In the genomic region with DNA sequence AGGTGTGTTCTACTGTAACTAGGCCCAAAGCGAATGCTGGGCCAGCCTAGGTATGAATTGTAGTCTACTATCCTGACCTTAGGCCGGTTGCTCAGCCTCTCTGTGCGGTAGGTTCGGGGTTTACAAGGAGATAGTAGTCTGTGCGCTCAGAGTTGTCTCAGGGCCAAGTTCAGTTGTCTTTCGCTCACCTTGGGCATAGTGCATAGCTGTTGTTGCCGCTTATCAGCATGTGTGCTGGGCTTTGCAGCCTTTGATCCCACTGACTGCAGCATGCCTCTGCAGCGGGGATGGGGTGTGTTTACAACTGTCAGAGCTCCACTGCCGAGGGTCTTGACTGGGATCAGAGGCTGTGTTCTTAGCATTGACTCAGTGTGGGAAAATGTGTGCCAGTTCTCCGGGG, we compare ENCODE assay signal across 24 mouse cellular contexts. TPM values are rescaled to one million over a fixed set of nuclear protein-coding genes. Genes with fewer than 3 reads are reported as not detected.
DNase-seq lines count a peak whose midpoint lies in the region; ATAC-seq and TF ChIP-seq lines count a peak whose summit lies in the region.
"Had no signal": no experiment of that assay in that cellular context is flagged by ENCODE, and none has a peak within 500 bp of the region (broad histone marks: within the 10 kb centered on the region; RNA-seq: fewer than 3 reads in every experiment).

No protein-coding gene starts in this region.

- no peak overlapping the region for H3K4me3 ChIP-seq in intestine, embryonic 15.5 days (replicated peaks)
- H3K4me3 ChIP-seq in intestine, embryonic 16.5 days (ENCODE audit: low read length) = no peak overlapping the region
- H3K4me3 ChIP-seq in myocyte = no peak overlapping the region
- H3K4me3 ChIP-seq in forebrain, embryonic 12.5 days (replicated peaks) = no peak overlapping the region
- H3K4me3 ChIP-seq: embryonic facial prominence, embryonic 10.5 days; embryonic facial prominence, embryonic 12.5 days had no signal

- TF ChIP-seq POLR2A in myocyte (IDR thresholded peaks at IDR 0.05; ENCODE audit: insufficient read length, low read depth) = no peak

- no peaks in the 10 kb centered on the region for H3K79me2 ChIP-seq in myocyte (ENCODE audit: control insufficient read depth, insufficient read depth)

- peaks cover 81% of the 10 kb centered on the region for H3K36me3 ChIP-seq in intestine, embryonic 15.5 days
- H3K36me3 ChIP-seq in intestine, embryonic 16.5 days (ENCODE audit: control insufficient read depth, insufficient read depth, low read length) = peaks cover 11% of the 10 kb centered on the region
- peaks cover 61% of the 10 kb centered on the region for H3K36me3 ChIP-seq in myocyte (ENCODE audit: control insufficient read depth, insufficient read depth)
- peaks cover 54% of the 10 kb centered on the region for H3K36me3 ChIP-seq in forebrain, embryonic 12.5 days (replicated peaks)

- H3ac ChIP-seq in myocyte (ENCODE audit: control insufficient read depth, insufficient read length) = no peak overlapping the region

- H3K4me2 ChIP-seq in intestine, embryonic 15.5 days (replicated peaks) = no peak overlapping the region
- no peak overlapping the region for H3K4me2 ChIP-seq in intestine, embryonic 16.5 days (ENCODE audit: low read depth, low read length)
- H3K4me2 ChIP-seq in myocyte (ENCODE audit: low read depth) = no peak overlapping the region
- H3K4me2 ChIP-seq in forebrain, embryonic 12.5 days = no peak overlapping the region
- H3K4me2 ChIP-seq: embryonic facial prominence, embryonic 12.5 days had no signal

- 71% methylated on average over 10 of the region's 10 CpGs for WGBS in intestine, embryonic 15.5 days
- WGBS in intestine, embryonic 16.5 days = 74% methylated on average over 10 of the region's 10 CpGs
- 93% methylated on average over 10 of the region's 10 CpGs for WGBS in forebrain, embryonic 12.5 days

- no peak overlapping the region for H3K27ac ChIP-seq in intestine, embryonic 15.5 days
- no peak overlapping the region for H3K27ac ChIP-seq in intestine, embryonic 16.5 days (ENCODE audit: low read length)
- H3K27ac ChIP-seq in forebrain, embryonic 12.5 days = no peak overlapping the region
- H3K27ac ChIP-seq: embryonic facial prominence, embryonic 10.5 days; embryonic facial prominence, embryonic 12.5 days had no signal

- no peaks in the 10 kb centered on the region for H3K4me1 ChIP-seq in intestine, embryonic 15.5 days (replicated peaks)
- H3K4me1 ChIP-seq in intestine, embryonic 16.5 days (ENCODE audit: control insufficient read depth, insufficient read depth, low read length) = 0 out of 2 replicates have a peak, but pooled peaks cover 3% of the 10 kb centered on the region
- H3K4me1 ChIP-seq in forebrain, embryonic 12.5 days = no peaks in the 10 kb centered on the region
- H3K4me1 ChIP-seq: embryonic facial prominence, embryonic 10.5 days; embryonic facial prominence, embryonic 12.5 days had no signal

- ATAC-seq in intestine, embryonic 15.5 days = peak; percentile 70
- peak; percentile 83 for ATAC-seq in intestine, embryonic 16.5 days
- no peak for ATAC-seq in megakaryocyte-erythroid progenitor cell, adult 5-6 weeks (replicated peaks; ENCODE audit: low FRiP score, low TSS enrichment, poor library complexity, severe bottlenecking)
- ATAC-seq in forebrain, embryonic 12.5 days (ENCODE audit: low FRiP score) = no peak
- ATAC-seq: forebrain, embryonic 14.5 days; forebrain, embryonic 16.5 days had no signal

- no peak for DNase-seq in frontal cortex, adult 2 months (ENCODE audit: extremely low spot score in 1 of 2, low spot score in 1 of 2)
- DNase-seq: adrenal gland, adult 2 months; adrenal gland, postnatal 10 days; adrenal gland, postnatal 25 days; cerebellum, adult 11 months; cerebellum, adult 8-10 months; cerebellum, adult 9-11 months; cerebellum, postnatal 14 days had no signal

- H3K9ac ChIP-seq in intestine, embryonic 15.5 days = no peak overlapping the region
- no peak overlapping the region for H3K9ac ChIP-seq in intestine, embryonic 16.5 days (ENCODE audit: low read depth, low read length)
- no peak overlapping the region for H3K9ac ChIP-seq in forebrain, embryonic 12.5 days
- H3K9ac ChIP-seq: embryonic facial prominence, embryonic 12.5 days had no signal

- no peaks in the 10 kb centered on the region for H3K9me3 ChIP-seq in intestine, embryonic 15.5 days
- H3K9me3 ChIP-seq in intestine, embryonic 16.5 days (ENCODE audit: control insufficient read depth, low read length) = no peaks in the 10 kb centered on the region
- H3K9me3 ChIP-seq in forebrain, embryonic 12.5 days = no peaks in the 10 kb centered on the region
- H3K9me3 ChIP-seq: embryonic facial prominence, embryonic 10.5 days; embryonic facial prominence, embryonic 12.5 days had no signal

- H3K27me3 ChIP-seq in intestine, embryonic 15.5 days (replicated peaks) = no peaks in the 10 kb centered on the region
- H3K27me3 ChIP-seq in intestine, embryonic 16.5 days (replicated peaks; ENCODE audit: control insufficient read depth, insufficient read depth, low read length) = no peaks in the 10 kb centered on the region
- no peaks in the 10 kb centered on the region for H3K27me3 ChIP-seq in myocyte (ENCODE audit: control insufficient read depth, insufficient read depth, insufficient read length)
- H3K27me3 ChIP-seq in forebrain, embryonic 12.5 days = no peaks in the 10 kb centered on the region
- H3K27me3 ChIP-seq: embryonic facial prominence, embryonic 12.5 days had no signal

TF ChIP-seq in myocyte, 11 proteins besides CTCF, POLR2A, EP300 and RAD21:
- TF ChIP-seq POLR2AphosphoS2 (IDR thresholded peaks at IDR 0.05; ENCODE audit: insufficient read length, low read depth) = peak; percentile 30
- no peak for TF ChIP-seq MYOD1 (IDR thresholded peaks at IDR 0.05; ENCODE audit: control insufficient read depth in 1 of 3, insufficient read length in 2 of 3, low read depth in 2 of 3)

RNA-seq across cellular contexts. Expression of gene Ldlrad2, which starts 31.4 kb away (rescaled TPM):
- not detected in 2 replicates for polyA plus RNA-seq in intestine, embryonic 15.5 days (2015; fragmentation: Nextera tagmentation; extraction: Ambion mirVana)
- polyA plus RNA-seq in intestine, embryonic 16.5 days (2015; fragmentation: Nextera tagmentation; extraction: Ambion mirVana) = not detected in 2 replicates
- polyA plus RNA-seq in myocyte (2012; fragmentation: generic; extraction: Trizol) = not detected
- total RNA-seq in megakaryocyte-erythroid progenitor cell, adult 5-6 weeks (2014; fragmentation: Nextera tagmentation) = not detected in 2 replicates
- not detected in 2 replicates for total RNA-seq in megakaryocyte-erythroid progenitor cell, adult 5-6 weeks (2017)
- not detected in 2 replicates for polyA plus RNA-seq in forebrain, embryonic 12.5 days (2016; fragmentation: Nextera tagmentation; extraction: Ambion mirVana)
- not detected in 2 replicates for polyA plus RNA-seq in frontal cortex, adult 2 months (2012; rRNA removed)
- total RNA-seq: adrenal gland, adult 2 months; adrenal gland, postnatal 10 days; adrenal gland, postnatal 25 days; adrenal gland, postnatal 4 days; ES-E14; MEL had no signal
- polyA plus RNA-seq: brain, embryonic 14.5 days; C2C12; cortical plate, adult 2 months; embryonic facial prominence, embryonic 10.5 days; embryonic facial prominence, embryonic 12.5 days; forebrain, embryonic 11.5 days; forebrain, embryonic 14.5 days; forebrain, embryonic 16.5 days had no signal

RNA-seq across cellular contexts. Expression of gene Usp48, which starts 50.6 kb away (rescaled TPM):
- 61.2 and 62.0 TPM in 2 replicates for polyA plus RNA-seq in intestine, embryonic 15.5 days (2015; fragmentation: Nextera tagmentation; extraction: Ambion mirVana)
- polyA plus RNA-seq in intestine, embryonic 16.5 days (2015; fragmentation: Nextera tagmentation; extraction: Ambion mirVana) = 48.3 and 48.4 TPM in 2 replicates
- polyA plus RNA-seq in myocyte (2012; fragmentation: generic; extraction: Trizol) = 14.2 TPM
- 172 and 208 TPM in 2 replicates for total RNA-seq in megakaryocyte-erythroid progenitor cell, adult 5-6 weeks (2014; fragmentation: Nextera tagmentation)
- total RNA-seq in megakaryocyte-erythroid progenitor cell, adult 5-6 weeks (2017) = 185 and 213 TPM in 2 replicates
- 85.1 and 87.1 TPM in 2 replicates for polyA plus RNA-seq in forebrain, embryonic 12.5 days (2016; fragmentation: Nextera tagmentation; extraction: Ambion mirVana)
- polyA plus RNA-seq in frontal cortex, adult 2 months (2012; rRNA removed) = 171 and 180 TPM in 2 replicates

Comparison
In these comparisons a context has a peak if more than half of its experiments do, and no peak if none do; other contexts are left out.
1. ATAC-seq: peak in intestine, embryonic 15.5 days (single experiment) and intestine, embryonic 16.5 days (single experiment); none in megakaryocyte-erythroid progenitor cell, adult 5-6 weeks (single experiment) and forebrain, embryonic 12.5 days (single experiment).